Mouse (Mus musculus): Measurements from ENCODE around the gene Krt84. TPM values are rescaled to one million over a fixed set of nuclear protein-coding genes. Genes with fewer than 3 reads are reported as not detected.

Gene Krt84
- total RNA-seq, 2 experiments from 2014 or later = not detected

GRCm38 (mm10) chr15:101506896-101507758 is 25.5 kb downstream of the Krt84 start:
- intact Hi-C loops (cut with DNase I) = no loop called here

GRCm38 (mm10) chr15:101497181-101497580 is 35.4 kb downstream of the Krt84 start:
- peak; percentile 17 to 47 for DNase-seq (ENCODE audit: low spot score in 2 of 2)
- intact Hi-C loops (cut with DNase I) = loop anchor here (5.0 kb wide), 1 partner anchor 155 kb away; no protein-coding TSS in a partner anchor

More at GRCm38 (mm10) chr15:101506896-101507758, 25.5 kb downstream of the Krt84 start:
- no peak for DNase-seq (ENCODE audit: low spot score in 2 of 2)

DNA sequence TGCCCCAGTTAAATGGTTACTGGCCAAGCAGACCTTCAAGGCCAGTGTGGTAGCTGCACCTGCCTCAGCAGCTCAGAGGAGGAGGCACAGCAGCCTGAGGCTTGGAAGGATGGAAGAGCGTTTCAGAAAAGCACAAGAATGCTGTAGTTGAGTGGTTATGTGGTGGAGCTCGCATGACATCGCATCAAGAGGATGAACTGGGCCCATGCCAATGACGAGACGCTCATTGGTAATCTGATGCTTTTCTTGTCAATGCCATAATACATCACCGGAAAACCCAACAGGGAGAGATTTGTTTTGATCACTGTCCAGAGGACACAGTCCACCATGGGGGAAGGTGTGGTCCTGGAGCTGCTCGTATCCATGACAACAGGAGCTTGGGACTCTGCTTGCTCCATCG is 37.4 kb downstream of the Krt84 start:
- intact Hi-C loops (cut with DNase I) = loop anchor here (5.0 kb wide), 1 partner anchor 153 kb away; no protein-coding TSS in a partner anchor
- DNase-seq (ENCODE audit: low spot score in 2 of 2) = no peak

GRCm38 (mm10) chr15:101494203-101494602 is 38.4 kb downstream of the Krt84 start:
- no peak for DNase-seq (ENCODE audit: low spot score in 2 of 2)
- intact Hi-C loops (cut with DNase I) = no loop called here

DNA sequence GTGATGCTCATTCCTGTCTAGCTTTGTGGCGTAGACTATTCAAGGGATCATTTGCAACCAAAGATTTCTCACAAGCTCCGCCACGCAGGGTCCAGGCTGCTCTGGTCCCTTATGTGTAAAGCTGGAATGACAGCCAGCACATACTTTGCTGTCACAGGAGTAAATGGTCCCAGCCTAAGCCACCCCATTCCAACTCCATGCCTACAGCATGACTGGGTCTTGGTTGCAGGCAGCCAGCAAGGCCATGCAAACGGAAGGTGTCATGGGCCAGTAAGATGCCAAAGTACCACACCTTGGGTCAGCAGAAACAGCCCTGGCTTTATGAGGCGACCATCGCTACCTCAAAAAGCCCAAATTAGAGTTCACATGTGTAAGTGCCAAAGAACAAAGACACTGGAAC is 38.9 kb downstream of the Krt84 start:
- intact Hi-C loops (cut with DNase I) = no loop called here
- no peak for DNase-seq (ENCODE audit: low spot score in 2 of 2)

DNA sequence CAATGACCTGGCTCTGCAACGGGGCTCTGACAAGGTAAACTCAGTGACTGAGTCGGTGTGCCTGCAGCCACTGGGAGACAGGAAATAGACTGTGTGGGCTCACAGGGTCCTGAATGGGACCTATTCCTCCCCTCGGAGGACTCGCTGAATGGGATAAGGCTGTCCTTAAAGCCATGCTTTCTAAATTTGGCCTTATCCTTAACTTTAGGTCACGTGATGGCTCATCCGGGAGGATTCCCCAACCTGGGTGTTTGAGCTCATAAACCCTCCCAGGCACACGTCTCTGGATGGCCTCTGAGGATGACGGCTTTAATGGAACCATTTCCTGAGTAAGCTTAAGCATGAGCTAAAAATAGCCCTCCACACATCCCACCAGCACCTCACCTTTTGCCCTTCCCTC is 39.9 kb downstream of the Krt84 start:
- intact Hi-C loops (cut with DNase I) = no loop called here
- DNase-seq (ENCODE audit: low spot score in 2 of 2) = no peak

DNA sequence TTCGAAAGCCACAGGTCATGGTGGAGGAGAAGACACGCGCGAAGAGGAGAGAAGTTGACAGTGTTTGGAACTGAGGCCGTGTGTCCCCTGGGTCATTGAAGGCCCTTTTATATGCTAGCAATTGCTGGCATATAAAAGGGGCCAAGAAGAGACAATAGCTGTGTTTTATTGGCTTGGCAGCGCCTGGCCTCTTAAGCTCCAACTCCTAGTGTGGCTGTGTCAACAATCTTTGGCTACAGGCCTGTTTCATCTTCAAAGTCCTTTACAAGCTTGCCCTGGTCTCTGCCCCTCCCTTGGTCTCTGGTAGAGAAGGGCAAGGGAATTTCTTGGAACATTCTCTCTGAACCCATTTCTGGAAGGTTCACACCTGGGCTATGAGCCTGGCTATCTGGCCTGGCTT is 41.2 kb downstream of the Krt84 start, which contains the start of gene Krt83:
Krt83 (minus strand) TSS at position 82 of the 400 bp plus-strand sequence.
- DNase-seq (ENCODE audit: low spot score in 2 of 2) = no peak
- intact Hi-C loops (cut with DNase I) = no loop called here

GRCm38 (mm10) chr15:101485911-101486635 is 46.5 kb downstream of the Krt84 start:
- peak; percentile 31 to 83 for DNase-seq (ENCODE audit: low spot score in 2 of 2)
- intact Hi-C loops (cut with DNase I) = no loop called here

DNA sequence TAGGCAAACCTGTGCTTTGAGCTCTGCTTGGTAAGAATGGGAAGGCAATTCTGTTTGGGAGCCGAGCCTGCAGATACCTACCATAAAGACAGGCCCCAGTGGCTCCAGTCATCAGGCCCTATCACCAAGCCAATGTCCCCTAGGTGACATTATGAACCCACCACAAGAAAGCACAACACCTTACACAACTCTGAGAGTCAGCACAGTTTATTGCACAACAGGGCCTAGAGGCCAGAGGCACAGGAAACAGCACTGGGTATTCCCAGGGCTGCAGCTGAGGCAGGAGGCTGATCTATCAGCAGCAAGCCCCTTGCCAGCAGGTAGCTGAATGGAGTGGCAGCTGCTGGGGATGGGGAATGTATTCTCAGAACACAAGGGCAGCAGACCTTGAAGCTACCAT is 47.7 kb downstream of the Krt84 start:
- DNase-seq (ENCODE audit: low spot score in 2 of 2) = no peak
- intact Hi-C loops (cut with DNase I) = no loop called here

DNA sequence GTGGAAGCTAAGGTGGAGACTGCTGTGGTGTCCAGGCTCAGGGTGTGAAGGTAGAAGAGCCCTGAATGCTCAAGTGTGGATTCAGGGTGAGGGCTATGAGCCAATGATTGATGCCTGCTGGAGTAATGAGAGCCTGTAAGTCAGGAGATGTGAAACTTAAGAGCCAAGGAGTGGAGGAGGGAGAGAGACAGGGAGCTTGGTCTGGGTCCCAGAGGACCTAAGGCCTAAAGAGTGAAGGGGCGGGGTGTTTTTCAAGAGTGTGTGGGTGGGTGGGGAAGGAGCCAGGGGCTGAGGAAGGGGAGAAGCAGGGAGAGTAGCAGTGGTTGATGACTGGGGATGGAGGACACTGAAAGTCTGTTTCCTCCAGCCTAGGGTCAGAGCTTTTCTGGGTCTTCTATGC is 49.0 kb downstream of the Krt84 start:
- DNase-seq (ENCODE audit: low spot score in 2 of 2) = no peak
- intact Hi-C loops (cut with DNase I) = no loop called here

DNA sequence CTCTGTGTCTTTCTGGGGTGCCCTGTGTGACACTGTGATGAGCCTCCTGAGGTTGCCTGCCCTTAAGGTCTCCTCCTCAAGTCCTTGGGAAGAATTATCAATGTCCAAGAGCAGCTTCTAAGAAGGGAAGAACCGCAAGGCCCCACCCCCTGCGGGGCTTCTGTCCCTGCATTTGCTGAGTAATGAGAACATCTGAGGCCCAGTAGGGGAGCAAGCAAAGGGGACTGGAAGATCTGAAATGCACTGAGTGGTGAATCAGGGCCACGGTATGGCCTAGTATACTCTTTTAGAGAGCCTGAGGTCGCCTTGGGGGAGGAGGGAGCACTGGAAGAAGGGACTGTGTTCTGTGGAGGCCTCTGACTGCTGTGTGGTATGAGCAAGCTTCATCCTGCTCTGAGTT is 50.6 kb downstream of the Krt84 start:
- no peak for DNase-seq (ENCODE audit: low spot score in 2 of 2)
- intact Hi-C loops (cut with DNase I) = no loop called here

GRCm38 (mm10) chr15:101479666-101480060 is 53.0 kb downstream of the Krt84 start:
- DNase-seq (ENCODE audit: low spot score in 2 of 2) = no peak
- intact Hi-C loops (cut with DNase I) = no loop called here

GRCm38 (mm10) chr15:101479007-101479665 is 53.5 kb downstream of the Krt84 start:
- intact Hi-C loops (cut with DNase I) = no loop called here
- peak; percentile 31 to 57 for DNase-seq (ENCODE audit: low spot score in 2 of 2)

Small RNA genes lying within 50 kb of the gene (microRNA-seq; reads per million reads assigned to microRNA genes)
- gene Gm44393 (0 reads per million in 2 experiments), gene Gm44460 (0 reads per million in 2 experiments)

Other genes starting within 250 kb of the Krt84 start
- 10 to 100 TPM; 40.3 to 43.6 TPM for gene Atg101, start 248.5 kb downstream of the Krt84 start, total RNA-seq (2021)
- gene 6030408B16Rik, start 239.6 kb downstream of the Krt84 start, total RNA-seq (2021) = not detected
- 1 to 10 TPM; 2.2 to 2.4 TPM for gene Krt80, start 162.7 kb downstream of the Krt84 start, total RNA-seq (2021)
- under 1 TPM; 0.09 to 0.21 TPM for gene Krt7, start 121.8 kb downstream of the Krt84 start, total RNA-seq (2021)
- gene Krt87, start 94.0 kb downstream of the Krt84 start, total RNA-seq (2021) = not detected
- not detected for gene Krt88, start 85.1 kb downstream of the Krt84 start, total RNA-seq (2021)
- gene Krt81, start 69.1 kb downstream of the Krt84 start, total RNA-seq (2021) = not detected
- gene Krt86, start 59.3 kb downstream of the Krt84 start, total RNA-seq (2021) = not detected
- not detected for gene Krt83, start 41.3 kb downstream of the Krt84 start, total RNA-seq (2021)
- gene Gm49425, start 15.6 kb downstream of the Krt84 start, total RNA-seq (2021) = not detected
- gene Krt82, start 17.8 kb upstream of the Krt84 start, total RNA-seq (2021) = not detected
- not detected for gene Krt90, start 30.1 kb upstream of the Krt84 start, total RNA-seq (2021)
- not detected for gene Krt75, start 41.1 kb upstream of the Krt84 start, total RNA-seq (2021)
- not detected for gene Gm5414, start 95.4 kb upstream of the Krt84 start, total RNA-seq (2021)
- gene Gm5478, start 114.6 kb upstream of the Krt84 start, total RNA-seq (2021) = not detected
- gene Krt6b, start 147.5 kb upstream of the Krt84 start, total RNA-seq (2021) = not detected
- not detected for gene Krt6a, start 161.5 kb upstream of the Krt84 start, total RNA-seq (2021)
- gene Krt5, start 180.1 kb upstream of the Krt84 start, total RNA-seq (2021) = not detected
- gene Krt71, start 210.3 kb upstream of the Krt84 start, total RNA-seq (2021) = not detected

Data from left cerebral cortex, postnatal 25 days (tissue).